Mouse (Mus musculus) heart, postnatal 10 days (tissue): ENCODE results near the gene Rnf7. TPM values are rescaled to one million over a fixed set of nuclear protein-coding genes. Genes with fewer than 3 reads are reported as not detected.

ENCODE experiments used
- DNase-seq, 2 experiments: peaks; one replicate each; pipeline ENCODE4 v3.0.0; 2021
- intact Hi-C: fragments of 180-260 bp; cut with DNase I; formaldehyde crosslinking; loops from one replicate; pipeline ENCODE4 v1.15.1; 2025
- total RNA-seq, 2 experiments: library from RNA; stranded (reverse); gene quantifications; 2 replicates each; pipeline ENCODE4 v1.2.3; 2021

Gene Rnf7
- total RNA-seq, 2 experiments from 2014 or later: 80.4 to 85.9 TPM

DNA sequence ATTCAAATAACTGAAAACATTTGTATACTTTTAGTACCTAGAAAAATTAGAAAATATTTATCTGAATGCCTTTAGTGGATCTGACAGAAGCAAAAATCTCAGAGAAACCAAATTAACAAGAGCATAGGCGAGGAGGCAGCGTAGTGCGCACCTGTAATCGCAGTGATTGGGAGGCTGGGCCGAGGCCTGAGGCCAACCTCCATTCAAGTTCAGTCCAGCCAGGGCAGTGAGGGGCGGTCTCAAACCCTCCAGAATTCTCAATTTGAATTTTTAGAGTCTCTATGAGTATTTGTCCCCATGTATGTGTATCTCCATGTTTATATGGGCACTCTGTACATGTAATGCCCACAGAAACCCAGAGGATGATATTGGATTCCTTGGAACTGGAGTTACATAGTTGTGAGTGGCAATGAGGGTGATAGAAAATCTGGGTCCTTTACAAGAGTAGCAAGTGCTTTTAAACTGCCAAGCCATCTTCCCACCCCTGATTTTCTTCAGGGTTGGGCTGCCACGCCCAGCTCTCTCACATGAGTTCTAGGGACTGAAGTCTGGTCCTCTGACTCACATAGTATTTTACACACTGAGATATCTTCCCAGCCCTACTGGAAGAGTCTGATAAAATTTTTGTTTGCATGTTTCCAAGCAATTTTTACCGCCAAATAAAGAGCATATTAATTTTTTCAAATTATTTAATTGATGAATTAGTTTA, 8.1 kb downstream of the Rnf7 start:
- DNase-seq: no peak
- intact Hi-C loops: no loop called here

DNA sequence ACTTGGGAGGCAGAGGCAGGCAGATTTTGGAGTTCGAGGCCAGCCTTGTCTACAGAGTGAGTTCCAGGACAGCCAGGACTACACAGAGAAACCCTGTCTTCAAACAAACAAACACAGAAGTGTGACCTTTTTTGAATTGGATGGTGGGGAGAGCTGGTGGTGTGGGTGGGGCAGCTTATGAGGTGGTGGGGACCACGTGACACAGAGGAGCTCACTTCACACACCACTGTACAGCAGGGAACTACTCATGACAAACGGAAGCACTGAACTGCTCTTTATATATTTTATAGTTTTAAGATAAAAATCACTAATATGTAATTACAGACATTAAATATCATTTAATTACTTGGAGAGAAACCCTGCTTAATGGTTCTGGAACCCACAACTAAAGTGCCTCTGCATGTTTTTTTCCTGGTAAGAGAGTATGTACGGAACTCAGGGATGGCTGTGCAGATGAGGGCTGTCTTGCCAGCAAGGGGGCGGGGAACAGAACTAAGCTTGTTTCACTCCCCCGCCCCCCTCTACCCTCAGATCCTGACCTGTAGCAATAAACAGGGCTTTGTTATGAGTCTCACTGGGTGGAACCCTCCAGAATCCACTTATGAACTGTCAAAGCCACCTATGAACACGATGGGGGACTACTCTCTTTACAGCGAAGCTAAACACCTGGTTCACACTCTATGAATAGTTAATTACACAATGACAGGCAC, 8.8 kb downstream of the Rnf7 start:
- no peak for DNase-seq
- intact Hi-C loops: no loop called here

- peak in 1 of 2 experiments; percentile 10 for DNase-seq
- intact Hi-C loops: no loop called here
Measured at GRCm38 (mm10) chr9:96463708-96464107, 14.8 kb downstream of the Rnf7 start.

GRCm38 (mm10) chr9:96461607-96462006, 16.9 kb downstream of the Rnf7 start:
- intact Hi-C loops: no loop called here
- no peak for DNase-seq

GRCm38 (mm10) chr9:96460117-96460865, 18.2 kb downstream of the Rnf7 start:
- intact Hi-C loops: no loop called here
- DNase-seq: no peak

GRCm38 (mm10) chr9:96455618-96456017, 22.9 kb downstream of the Rnf7 start:
- DNase-seq: no peak
- intact Hi-C loops: no loop called here

DNA sequence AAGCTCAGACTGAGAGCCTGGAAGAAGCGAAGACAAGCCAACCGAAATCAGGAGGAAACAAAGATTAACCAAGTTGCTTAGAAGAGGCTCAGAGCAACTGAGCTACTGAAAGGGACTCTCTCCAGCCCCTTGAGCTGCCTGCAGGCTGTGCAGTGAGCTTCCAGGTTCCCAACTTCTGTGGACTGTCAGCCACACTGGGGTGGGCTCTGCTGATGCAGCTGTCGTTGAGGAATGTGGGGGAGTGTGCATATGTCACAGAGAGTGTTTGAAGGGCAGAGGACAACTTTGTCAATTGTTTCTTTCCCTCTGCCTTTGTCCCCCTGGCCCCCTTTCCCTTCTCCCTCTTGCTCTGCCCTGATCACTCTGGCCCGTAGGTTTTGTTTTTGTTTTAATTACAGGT, 25.5 kb downstream of the Rnf7 start:
- DNase-seq: no peak
- intact Hi-C loops: no loop called here

DNA sequence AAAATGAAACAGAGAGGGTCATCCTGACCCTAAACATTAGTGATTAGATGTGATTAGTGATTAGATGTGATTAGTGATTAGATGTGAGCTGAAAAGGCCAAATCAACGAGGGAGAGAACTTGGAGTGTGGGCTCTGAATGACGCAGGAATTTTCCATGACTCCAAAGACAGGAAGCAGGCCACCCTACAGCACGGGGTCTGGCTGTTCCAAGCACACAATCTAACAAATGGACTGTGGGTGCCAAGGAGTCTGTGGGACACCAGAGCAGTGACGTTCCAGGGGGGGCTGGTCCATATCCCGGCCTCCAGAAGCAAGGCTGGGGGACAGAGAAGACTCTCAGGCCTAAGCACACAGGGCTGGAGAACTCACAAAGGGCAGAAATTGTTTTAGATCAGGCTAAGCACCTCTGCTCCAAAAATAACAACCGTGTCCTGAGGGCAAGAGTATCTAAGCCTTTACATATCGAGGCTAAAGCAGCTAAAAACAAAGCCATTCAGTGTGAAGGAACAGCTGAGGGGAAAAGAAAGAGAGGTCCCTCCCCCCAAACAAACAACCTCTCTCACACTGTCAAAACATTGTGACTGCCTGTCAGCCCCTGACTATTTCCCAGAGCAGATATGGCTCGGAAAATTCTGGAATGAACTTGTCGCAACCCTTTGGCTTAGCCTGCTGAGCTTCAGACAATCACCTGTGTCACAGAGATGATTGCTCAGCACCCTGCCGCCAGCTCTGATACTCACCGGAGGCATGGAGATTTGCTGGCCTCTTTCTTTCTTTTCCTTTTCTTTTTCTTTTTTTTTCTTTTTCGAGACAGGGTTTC, 27.4 kb downstream of the Rnf7 start:
- intact Hi-C loops: no loop called here
- DNase-seq: peak; percentile 33 to 40

- no peak for DNase-seq
- intact Hi-C loops: no loop called here
Measured at GRCm38 (mm10) chr9:96449514-96449913, 29.0 kb downstream of the Rnf7 start.

DNA sequence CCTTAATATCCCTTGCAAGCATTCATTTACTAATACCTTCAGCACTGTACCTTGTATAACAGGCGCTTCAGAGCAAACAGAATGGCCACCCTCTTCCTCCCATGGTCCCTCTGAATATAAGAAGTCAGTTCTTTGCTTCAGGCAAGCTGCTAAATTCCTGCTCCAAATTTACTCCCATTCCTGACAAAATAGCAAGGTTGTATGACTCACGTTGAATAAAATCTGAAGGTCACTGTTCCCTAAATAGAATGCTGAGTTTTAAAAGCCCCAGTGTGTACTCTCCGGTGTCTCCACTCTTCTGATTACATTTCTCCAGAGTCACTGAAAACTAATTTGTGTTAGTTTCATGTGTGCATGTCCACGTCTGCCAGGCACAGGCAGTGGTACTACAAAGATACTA, 33.1 kb downstream of the Rnf7 start:
- intact Hi-C loops: no loop called here
- DNase-seq: no peak

- intact Hi-C loops: no loop called here
- no peak for DNase-seq
Measured at GRCm38 (mm10) chr9:96442081-96442480, 36.4 kb downstream of the Rnf7 start.

GRCm38 (mm10) chr9:96438334-96438871, 40.1 kb downstream of the Rnf7 start:
- intact Hi-C loops: loop anchor here (2.0 kb wide), 2 partner anchors 40 to 76 kb away; partner anchors contain the start of gene Rnf7
- DNase-seq: no peak

DNA sequence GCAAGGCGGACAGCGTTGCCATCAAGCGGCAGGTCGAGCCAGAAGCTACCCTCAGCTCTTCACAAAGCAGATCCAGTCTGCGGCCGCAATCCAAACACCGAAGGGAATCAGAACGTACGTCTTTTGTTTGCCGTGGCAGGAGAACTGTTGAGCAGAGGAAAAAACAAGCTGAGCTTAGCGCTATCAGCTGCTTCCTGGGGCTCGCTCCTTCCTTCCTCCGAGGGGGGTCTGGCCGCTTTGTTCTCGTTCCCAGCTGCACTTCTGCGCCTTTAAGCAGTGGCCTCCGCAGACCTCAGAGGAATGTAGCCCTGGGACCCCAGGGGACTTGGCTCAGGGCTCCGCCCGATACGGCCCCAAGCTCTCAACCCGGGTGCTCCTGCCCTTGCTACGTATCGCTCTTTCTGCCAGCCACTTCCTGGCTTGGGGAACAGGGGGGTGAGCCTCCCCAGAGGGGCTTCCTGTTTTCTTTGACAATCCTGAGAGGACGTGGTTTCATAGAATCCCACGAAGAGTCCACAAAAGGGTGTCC, 40.6 kb downstream of the Rnf7 start:
- peak; percentile 77 to 83 for DNase-seq
- intact Hi-C loops: loop anchor here (2.0 kb wide), 2 partner anchors 41 to 75 kb away; partner anchors contain the start of gene Rnf7

DNA sequence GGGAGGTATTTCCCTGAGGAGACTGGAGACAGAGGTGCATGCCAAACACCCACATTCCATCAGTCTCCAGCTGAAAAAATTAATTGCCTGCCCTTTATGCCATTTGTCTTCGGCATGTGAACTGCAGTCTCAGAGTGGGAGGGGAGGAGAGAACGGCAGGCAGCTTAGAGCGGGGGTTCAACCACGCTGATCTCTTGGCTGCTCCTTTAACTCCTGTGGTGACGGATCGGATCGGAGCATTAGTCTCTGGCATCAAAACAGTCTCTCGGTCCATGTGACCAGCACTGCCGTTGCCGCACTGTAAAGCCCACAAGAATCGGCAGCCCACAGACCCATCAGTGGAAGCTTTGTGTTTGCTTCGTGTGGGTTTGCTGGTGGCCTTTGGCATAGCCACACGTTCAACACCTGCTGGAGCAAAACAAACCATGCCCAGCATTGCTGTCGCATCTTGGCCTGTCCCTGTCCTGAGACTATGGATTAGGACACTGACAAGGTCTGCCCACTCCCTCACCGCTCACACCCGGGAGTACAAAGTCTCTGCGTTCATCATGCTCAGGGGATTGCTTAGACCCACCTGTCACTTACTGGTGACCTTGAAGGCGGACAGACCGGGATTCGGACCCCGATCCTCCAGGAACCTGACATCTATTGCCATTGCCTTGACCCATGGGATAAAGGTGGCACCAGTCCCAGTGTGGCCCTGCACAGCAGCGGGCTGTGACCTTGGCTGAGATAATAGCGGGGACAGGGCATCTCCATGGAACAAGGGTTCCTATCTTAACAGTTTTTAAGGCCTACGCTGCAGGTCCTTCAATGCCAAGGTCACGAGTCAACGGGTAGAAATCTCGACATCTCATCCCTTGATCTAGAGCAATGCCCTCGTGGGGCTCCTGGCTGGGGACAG, 41.3 kb downstream of the Rnf7 start:
- peak; percentile 10 to 41 for DNase-seq
- intact Hi-C loops: no loop called here

DNA sequence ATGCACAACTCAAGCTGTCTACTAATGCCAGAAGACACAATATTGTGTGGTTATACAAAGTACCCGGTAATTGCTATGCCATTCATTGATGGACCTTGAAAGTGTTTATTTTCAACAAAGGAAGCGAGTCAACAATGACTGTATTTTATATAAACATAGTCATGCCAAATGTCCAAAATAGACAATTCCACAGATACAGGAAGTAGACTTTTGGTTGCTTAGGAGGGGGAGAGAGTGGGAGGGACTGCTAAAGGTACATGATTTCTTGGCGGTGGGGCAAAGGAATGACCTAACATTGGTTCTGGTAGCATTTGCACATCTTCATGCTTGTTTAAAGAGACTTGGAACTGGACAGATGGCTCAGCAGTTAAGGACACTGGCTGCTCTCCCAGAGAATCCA, 45.9 kb downstream of the Rnf7 start:
- no peak for DNase-seq
- intact Hi-C loops: no loop called here

DNA sequence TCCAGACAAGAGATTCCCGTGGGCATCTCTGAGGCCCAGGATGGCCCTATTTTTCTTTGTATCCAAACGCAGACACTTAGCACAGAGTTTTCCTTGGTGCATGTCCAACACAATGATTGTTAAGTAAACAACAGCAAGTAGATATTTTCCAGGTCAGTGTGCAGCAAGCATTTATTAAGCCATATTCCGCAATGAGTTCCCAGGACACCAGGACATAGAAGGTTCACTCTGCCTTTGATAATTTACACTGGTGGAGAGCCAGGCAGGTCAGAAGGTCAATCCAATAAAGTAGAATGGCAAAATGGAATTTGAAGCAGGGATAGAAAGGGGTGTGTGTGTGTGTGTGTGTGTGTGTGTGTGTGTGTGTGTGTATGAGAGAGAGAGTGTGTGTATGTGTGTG, 47.4 kb downstream of the Rnf7 start:
- intact Hi-C loops: no loop called here
- DNase-seq: no peak

- intact Hi-C loops: no loop called here
- DNase-seq: peak; percentile 56 to 69
Measured at GRCm38 (mm10) chr9:96428336-96429046, 50.0 kb downstream of the Rnf7 start.

DNA sequence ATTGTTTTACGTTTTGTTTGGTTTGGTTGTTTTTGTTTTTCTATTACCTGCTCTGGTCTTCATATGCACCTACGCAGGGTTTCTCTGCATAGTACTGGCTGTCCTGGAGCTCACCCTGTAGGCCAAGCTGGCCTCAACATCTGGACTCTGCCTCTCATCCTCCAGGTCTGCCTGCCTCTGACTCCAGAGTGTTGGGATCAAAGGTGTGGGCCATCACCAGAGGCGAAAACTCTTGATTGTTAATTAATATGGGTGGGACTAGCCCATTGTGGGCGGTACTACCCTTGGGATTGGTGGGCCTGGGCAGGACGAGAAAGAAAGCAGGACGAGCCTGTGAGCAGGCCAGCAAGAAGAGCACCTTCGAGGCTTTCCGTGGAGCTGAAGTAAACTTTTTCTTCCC, 54.4 kb downstream of the Rnf7 start:
- intact Hi-C loops: no loop called here
- no peak for DNase-seq
